Mouse (Mus musculus): ENCODE measurements around the gene Rhoh.

The Rhoh gene

GRCm38 (mm10) chr5:65861154-65861944 lies at the start of gene Rhoh:
Gene Rhoh (plus strand): TSS chr5:65861213.
- no peak for DNase-seq

GRCm38 (mm10) chr5:65823601-65824133 lies 37.3 kb upstream of the Rhoh start:
- peak in 1 of 2 experiments; percentile 39 for DNase-seq

- no peak for DNase-seq
These were observed 34.5 kb upstream of the Rhoh start for GRCm38 (mm10) chr5:65826476-65826875.

GRCm38 (mm10) chr5:65827102-65827501 lies 33.9 kb upstream of the Rhoh start:
- no peak for DNase-seq

GRCm38 (mm10) chr5:65828261-65828660 lies 32.8 kb upstream of the Rhoh start:
- DNase-seq, result no peak

GRCm38 (mm10) chr5:65829059-65829458 lies 32.0 kb upstream of the Rhoh start:
- no peak for DNase-seq

- DNase-seq, result no peak
These were observed 28.9 kb upstream of the Rhoh start for GRCm38 (mm10) chr5:65831917-65832618.

GRCm38 (mm10) chr5:65833092-65833491 lies 27.9 kb upstream of the Rhoh start:
- no peak for DNase-seq

- DNase-seq, result no peak
These were observed 27.1 kb upstream of the Rhoh start for GRCm38 (mm10) chr5:65833766-65834498.

- no peak for DNase-seq
These were observed 23.0 kb upstream of the Rhoh start for GRCm38 (mm10) chr5:65838053-65838452.

GRCm38 (mm10) chr5:65842947-65843346 lies 18.1 kb upstream of the Rhoh start:
- no peak for DNase-seq

GRCm38 (mm10) chr5:65846534-65846933 lies 14.5 kb upstream of the Rhoh start:
- DNase-seq, result no peak

GRCm38 (mm10) chr5:65846958-65847357 lies 14.1 kb upstream of the Rhoh start:
- no peak for DNase-seq

GRCm38 (mm10) chr5:65847656-65848055 lies 13.4 kb upstream of the Rhoh start:
- no peak for DNase-seq

- DNase-seq, result peak; percentile 32 to 46
These were observed 10.2 kb upstream of the Rhoh start for GRCm38 (mm10) chr5:65850765-65851164.

- DNase-seq, result no peak
These were observed 6.2 kb upstream of the Rhoh start for GRCm38 (mm10) chr5:65854786-65855191.

GRCm38 (mm10) chr5:65855571-65855970 lies 5.4 kb upstream of the Rhoh start:
- DNase-seq, result no peak

- no peak for DNase-seq
These were observed 4.2 kb upstream of the Rhoh start for GRCm38 (mm10) chr5:65856591-65857411.

GRCm38 (mm10) chr5:65857935-65858334 lies 3.1 kb upstream of the Rhoh start:
- DNase-seq, result no peak

GRCm38 (mm10) chr5:65858355-65858754 lies 2.7 kb upstream of the Rhoh start:
- DNase-seq, result no peak

GRCm38 (mm10) chr5:65858898-65859297 lies 2.1 kb upstream of the Rhoh start:
- peak in 1 of 2 experiments; percentile 40 for DNase-seq

GRCm38 (mm10) chr5:65859396-65859795 lies 1.6 kb upstream of the Rhoh start:
- no peak for DNase-seq

Data from lung, postnatal 4 days (tissue).